Mouse (Mus musculus) frontal cortex, postnatal 25 days (tissue): ENCODE measurements around the gene Rgs6.

Experiments used
- DNase-seq, 2 experiments: peaks; one replicate each; pipeline ENCODE4 v3.0.0; 2022; ENCODE audit warnings: low spot score in 2 of 2

Rgs6 gene

DNA sequence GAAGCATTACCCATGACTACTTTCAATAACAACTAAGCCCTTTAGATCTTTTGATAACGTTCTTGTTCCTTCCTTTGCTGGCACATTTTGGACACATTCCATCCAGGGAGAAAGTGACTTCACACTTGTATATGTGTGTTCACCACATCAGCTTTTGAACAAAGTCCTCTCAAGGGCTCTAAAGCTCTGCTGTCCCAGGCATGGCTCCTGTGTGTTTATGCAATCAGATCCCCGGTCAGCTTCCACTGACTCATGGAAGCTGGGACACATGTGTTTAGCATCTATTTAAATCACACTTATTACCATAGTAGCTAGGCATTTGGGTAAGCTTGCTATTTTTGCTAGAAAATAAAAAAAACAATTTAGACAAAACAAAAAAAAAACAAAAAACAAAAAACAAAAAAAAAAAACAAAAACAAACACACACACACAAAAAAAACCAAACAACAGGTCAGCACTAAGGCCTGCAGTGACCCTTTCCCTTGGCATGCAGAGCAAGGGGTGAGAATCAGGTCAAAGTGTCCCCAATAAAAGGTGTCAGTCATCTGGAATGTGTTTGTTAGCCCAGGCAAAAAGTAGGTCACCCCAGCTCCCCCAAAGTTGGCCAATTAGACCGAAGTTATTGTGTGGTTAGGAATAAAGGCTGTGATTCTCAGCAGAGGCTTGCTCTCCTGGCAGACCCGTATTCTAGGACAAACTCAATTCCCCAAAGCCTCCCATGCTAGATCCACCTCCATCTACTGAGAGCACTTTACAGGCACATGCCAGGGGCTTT is 267.4 kb downstream of the Rgs6 start:
- no peak for DNase-seq

GRCm38 (mm10) chr12:82865686-82866085 is 277.6 kb downstream of the Rgs6 start:
- DNase-seq: no peak

GRCm38 (mm10) chr12:82880711-82881110 is 292.6 kb downstream of the Rgs6 start:
- no peak for DNase-seq

GRCm38 (mm10) chr12:82883079-82883478 is 295.0 kb downstream of the Rgs6 start:
- no peak for DNase-seq

GRCm38 (mm10) chr12:82894971-82895838 is 307.1 kb downstream of the Rgs6 start:
- no peak for DNase-seq

DNA sequence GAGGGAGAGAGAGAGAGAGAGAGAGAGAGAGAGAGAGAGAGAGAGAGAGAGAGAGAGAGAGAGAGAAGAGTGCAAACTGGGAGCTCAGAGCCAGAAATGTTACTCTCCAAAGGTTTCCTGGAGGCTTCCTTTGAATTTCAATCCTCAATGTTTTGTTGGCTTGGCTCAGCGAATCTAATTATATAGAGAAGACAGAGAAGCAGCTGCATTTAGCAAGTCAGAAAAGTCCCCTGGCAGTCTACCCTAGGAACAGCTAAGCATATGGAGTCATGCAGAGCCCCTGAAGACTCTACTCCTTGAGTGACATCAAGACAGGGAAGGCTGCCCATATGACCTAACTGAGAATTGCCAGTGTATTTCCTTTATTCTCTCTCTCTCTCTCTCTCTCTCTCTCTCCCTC is 317.7 kb downstream of the Rgs6 start:
- no peak for DNase-seq

DNA sequence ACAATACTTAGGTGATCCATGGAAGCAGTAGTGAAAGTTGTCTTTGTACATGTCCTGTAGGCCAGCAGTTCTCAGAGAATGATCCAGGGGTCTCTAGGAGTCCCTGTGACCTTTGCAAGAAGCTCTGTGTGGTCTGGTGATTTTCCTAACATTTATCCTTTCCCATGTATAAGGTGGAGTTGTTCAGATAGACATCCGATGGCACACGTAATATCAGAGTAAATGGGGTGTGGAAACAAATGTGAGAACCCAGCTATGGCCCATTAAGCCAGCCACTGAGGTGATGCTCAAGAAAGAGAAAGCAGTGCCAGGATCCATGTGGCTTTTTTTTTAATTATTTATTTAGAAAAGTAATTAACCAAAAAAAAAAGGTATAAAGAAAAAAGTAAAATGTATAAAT is 322.8 kb downstream of the Rgs6 start:
- no peak for DNase-seq

GRCm38 (mm10) chr12:82914127-82914526 is 326.0 kb downstream of the Rgs6 start:
- no peak for DNase-seq

- no peak for DNase-seq
These were observed 332.1 kb downstream of the Rgs6 start for GRCm38 (mm10) chr12:82920146-82920545.

- no peak for DNase-seq
These were observed 333.4 kb downstream of the Rgs6 start for GRCm38 (mm10) chr12:82921287-82922015.

GRCm38 (mm10) chr12:82922856-82923506 is 334.9 kb downstream of the Rgs6 start:
- no peak for DNase-seq

- no peak for DNase-seq
These were observed 344.8 kb downstream of the Rgs6 start for GRCm38 (mm10) chr12:82932706-82933461.

DNA sequence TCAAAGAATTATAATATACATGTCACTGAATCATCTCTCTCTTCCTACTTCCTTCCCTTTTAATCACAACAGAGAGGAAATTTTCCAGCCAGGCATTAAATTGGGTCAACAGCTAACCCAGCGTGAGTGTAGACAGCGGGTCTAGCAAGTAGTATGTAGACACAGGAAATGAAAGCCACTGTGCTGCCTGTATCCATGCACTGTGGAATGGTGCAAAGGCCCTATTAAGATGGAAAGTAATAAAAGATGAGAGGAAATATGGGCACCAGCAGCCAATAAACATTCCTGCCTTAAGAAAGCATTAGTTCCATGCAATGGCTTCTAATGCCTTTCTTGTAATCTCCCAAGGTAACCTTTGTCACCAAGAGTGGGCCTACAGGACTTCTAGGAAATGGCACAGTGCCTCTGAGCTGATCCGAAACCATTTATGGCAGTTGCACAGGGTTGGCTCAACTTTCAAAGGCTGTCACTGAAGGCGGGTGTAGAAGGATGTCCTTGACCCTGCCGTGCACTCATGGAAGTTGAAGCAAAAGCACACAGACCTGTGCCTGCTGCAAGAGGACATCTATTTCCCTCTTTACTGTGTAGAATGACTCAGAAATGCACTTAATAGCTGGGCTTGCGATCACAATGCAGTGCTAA is 347.1 kb downstream of the Rgs6 start:
- no peak for DNase-seq

DNA sequence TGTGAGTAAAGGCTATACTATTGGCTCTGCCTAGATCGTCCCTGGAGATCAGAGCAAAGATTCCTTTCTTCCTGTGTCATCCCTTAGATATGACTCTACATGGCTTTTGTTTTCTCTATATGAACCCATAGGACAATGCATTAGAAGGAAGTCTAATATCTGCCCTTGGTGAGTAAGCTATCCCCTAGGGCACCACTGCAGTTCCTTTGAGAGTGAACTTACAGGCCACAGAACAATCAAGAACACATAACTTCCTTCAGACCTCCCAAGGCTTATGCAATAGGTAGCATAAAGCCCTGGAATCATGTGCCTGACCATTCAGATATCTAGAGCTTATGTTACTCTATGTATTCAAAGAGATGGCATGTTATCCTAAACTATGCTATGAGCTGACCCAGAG is 347.7 kb downstream of the Rgs6 start:
- DNase-seq: no peak

- no peak for DNase-seq
These were observed 352.4 kb downstream of the Rgs6 start for GRCm38 (mm10) chr12:82940461-82940860.

- DNase-seq: peak; percentile 82 to 90
These were observed 358.4 kb downstream of the Rgs6 start for GRCm38 (mm10) chr12:82946507-82946906.

GRCm38 (mm10) chr12:82961111-82961510 is 373.0 kb downstream of the Rgs6 start:
- no peak for DNase-seq

DNA sequence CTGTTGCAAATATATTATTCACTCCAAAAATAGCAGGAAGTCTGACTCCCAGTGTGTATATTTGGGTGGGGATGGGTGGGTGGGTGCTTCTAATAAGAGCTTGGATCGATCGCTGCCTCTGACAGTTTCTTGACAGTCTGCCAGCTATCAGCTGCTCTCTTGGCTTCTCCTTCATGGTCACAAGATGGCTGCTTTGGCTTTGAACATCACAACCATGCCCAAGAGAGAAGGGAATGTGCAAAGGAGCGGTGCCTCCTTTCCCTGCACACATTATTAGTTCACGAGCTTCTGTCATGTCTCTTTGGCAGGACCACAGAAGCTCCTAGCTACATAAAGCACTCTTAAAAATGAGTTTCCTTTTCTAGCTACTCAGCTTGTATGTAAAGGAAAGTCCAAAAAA is 373.8 kb downstream of the Rgs6 start:
- no peak for DNase-seq

DNA sequence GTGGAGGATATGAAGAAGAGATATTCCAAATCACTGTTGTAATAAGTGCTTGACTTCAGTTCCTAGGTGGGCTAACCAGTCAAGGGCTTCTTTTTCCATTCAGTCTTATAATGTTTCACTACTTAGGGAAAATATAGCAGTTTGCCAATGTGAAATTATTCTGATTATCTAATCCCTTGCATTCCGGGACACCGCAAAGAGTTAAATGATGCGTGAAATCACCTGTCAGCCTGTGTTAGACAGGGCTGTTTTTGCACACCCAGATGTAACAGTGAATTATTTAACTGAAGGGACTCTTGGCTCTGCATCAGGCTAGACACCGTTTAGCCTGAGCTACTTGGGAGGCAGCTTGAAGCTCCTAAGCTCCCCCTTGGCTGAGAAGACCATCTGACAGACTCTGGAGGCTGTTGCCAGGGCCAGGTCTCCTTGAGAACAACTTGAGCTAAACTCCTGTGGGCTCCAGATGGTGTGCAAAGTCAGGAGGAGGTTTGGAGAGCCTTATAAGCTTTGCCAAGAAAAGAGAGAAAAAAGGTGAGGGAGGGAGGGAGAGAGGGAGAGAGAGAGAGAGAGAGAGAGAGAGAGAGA is 382.5 kb downstream of the Rgs6 start:
- peak in 1 of 2 experiments; percentile 22 for DNase-seq

DNA sequence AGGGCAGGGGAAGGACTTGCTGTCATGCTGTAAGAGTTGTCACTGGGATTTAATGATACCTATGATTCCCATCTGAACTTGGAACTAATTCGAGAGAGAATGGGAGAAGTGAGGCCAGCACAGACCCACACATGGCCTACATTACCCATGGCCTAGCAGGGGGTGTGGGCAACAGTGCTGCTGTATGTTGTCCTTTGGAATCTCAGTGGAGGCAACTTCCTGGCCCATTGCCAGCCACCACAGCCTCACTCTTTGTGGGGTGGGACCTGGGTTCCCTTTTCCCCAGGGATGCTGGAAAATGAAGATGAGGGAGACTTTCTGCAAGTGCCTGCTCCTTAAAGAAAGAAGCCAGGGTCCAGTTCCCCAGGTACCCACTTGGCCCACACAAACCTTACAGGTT is 383.1 kb downstream of the Rgs6 start:
- peak in 1 of 2 experiments; percentile 10 for DNase-seq
